Mouse (Mus musculus): ENCODE measurements around the gene Lrtm2. TPM values are rescaled to one million over a fixed set of nuclear protein-coding genes. Genes with fewer than 3 reads are reported as not detected.
"Not testable (repeated sequence)": the region's sequence is repeated elsewhere in the genome, so short reads cannot be mapped to it uniquely, and the experiment has no call there.

Gene Lrtm2
- polyA plus RNA-seq (2014; fragmentation: Nextera tagmentation; extraction: Ambion mirVana), result 7.8 and 13.2 TPM in 2 replicates

GRCm38 (mm10) chr6:119330506-119330905 lies at the start of gene Lrtm2:
TSS of gene Lrtm2 (minus strand) at chr6:119330766.
- Histone ChIP-seq H3K27ac (peak within 1 kb of the TSS; percentile 77), H3K4me1 (replicated peaks; ENCODE audit: control insufficient read depth, insufficient read depth, low read length) (peaks cover 44% of the 10 kb centered on the region), H3K4me2 (replicated peaks) (peak within 1 kb of the TSS; percentile 85), H3K27me3 (ENCODE audit: control insufficient read depth, insufficient read depth, low read length) (peaks cover 4% of the 10 kb centered on the region; the same call in 1 of the 2 replicates), H3K4me3 (replicated peaks; ENCODE audit: low read length) (peak within 1 kb of the TSS; percentile 57), H3K9me3 (ENCODE audit: control insufficient read depth, low read length) (no peaks in the 10 kb centered on the region), H3K9ac (peak within 1 kb of the TSS; percentile 82), H3K36me3 (replicated peaks; ENCODE audit: control insufficient read depth, insufficient read depth) (no peaks in the 10 kb centered on the region)
- peak; percentile 68 for DNase-seq (ENCODE audit: low spot score)
- ATAC-seq (ENCODE audit: low FRiP score), result peak; percentile 43
- WGBS, result under 1% methylated on average over 31 of the region's 31 CpGs

GRCm38 (mm10) chr6:119378631-119379030 lies 48.1 kb upstream of the Lrtm2 start:
- Histone ChIP-seq H3K9me3 (ENCODE audit: control insufficient read depth, low read length) (no peaks in the 10 kb centered on the region), H3K27me3 (ENCODE audit: control insufficient read depth, insufficient read depth, low read length) (no peaks in the 10 kb centered on the region), H3K36me3 (replicated peaks; ENCODE audit: control insufficient read depth, insufficient read depth) (no peaks in the 10 kb centered on the region), H3K4me2 (replicated peaks) (no peak overlapping the region), H3K4me1 (replicated peaks; ENCODE audit: control insufficient read depth, insufficient read depth, low read length) (no peaks in the 10 kb centered on the region), H3K9ac (no peak overlapping the region), H3K27ac (no peak overlapping the region), H3K4me3 (replicated peaks; ENCODE audit: low read length) (no peak overlapping the region)
- ATAC-seq (ENCODE audit: low FRiP score) (no peak), DNase-seq (ENCODE audit: low spot score) (no peak)
- 88% methylated on average over 1 of the region's 1 CpGs for WGBS

DNA sequence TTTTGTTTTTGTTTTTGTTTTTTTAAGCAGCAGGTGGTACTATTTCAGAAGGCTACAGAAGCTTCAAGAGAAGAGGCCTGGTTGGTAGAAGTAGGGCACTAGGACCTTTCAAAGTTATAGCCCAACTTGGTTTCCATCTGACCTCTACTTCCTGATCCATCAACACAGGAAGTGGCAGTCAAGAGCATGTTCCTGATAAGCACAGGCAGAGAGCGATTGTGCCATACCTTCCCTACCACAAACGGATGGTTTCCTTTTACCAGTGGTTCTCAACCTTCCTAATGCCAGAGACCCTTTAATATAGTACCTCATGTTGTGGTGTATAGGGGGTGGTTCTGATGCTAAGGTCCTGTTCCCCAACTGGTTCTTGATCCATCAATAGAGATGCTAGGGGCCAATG lies 47.0 kb upstream of the Lrtm2 start:
- Histone ChIP-seq H3K27me3 (ENCODE audit: control insufficient read depth, insufficient read depth, low read length) (no peaks in the 10 kb centered on the region), H3K9ac (no peak overlapping the region), H3K4me2 (replicated peaks) (no peak overlapping the region), H3K4me3 (replicated peaks; ENCODE audit: low read length) (no peak overlapping the region), H3K4me1 (replicated peaks; ENCODE audit: control insufficient read depth, insufficient read depth, low read length) (no peaks in the 10 kb centered on the region), H3K27ac (no peak overlapping the region), H3K36me3 (replicated peaks; ENCODE audit: control insufficient read depth, insufficient read depth) (no peaks in the 10 kb centered on the region), H3K9me3 (ENCODE audit: control insufficient read depth, low read length) (no peaks in the 10 kb centered on the region)
- no peak for ATAC-seq (ENCODE audit: low FRiP score)
- 77% methylated on average over 2 of the region's 2 CpGs for WGBS
- no peak for DNase-seq (ENCODE audit: low spot score)

DNA sequence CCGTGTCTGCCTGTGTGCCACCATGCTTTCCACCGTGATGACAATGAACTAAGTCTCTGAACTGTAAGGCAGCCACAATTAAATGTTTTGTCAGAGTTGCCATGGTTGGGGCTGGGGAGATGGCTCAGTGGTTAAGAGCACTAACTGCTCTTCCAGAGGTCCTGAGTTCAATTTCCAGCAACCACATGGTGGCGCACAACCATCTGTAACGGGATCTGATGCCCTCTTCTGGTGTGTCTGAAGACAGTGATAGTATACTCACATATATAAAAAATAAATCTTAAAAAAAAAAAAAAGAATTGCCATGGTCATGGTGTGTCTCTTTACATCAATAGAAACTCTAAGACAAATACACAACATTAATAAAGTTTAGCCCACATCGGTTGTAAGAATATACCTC lies 44.5 kb upstream of the Lrtm2 start:
- Histone ChIP-seq H3K27me3 (ENCODE audit: control insufficient read depth, insufficient read depth, low read length) (no peaks in the 10 kb centered on the region), H3K4me2 (replicated peaks) (no peak overlapping the region), H3K36me3 (replicated peaks; ENCODE audit: control insufficient read depth, insufficient read depth) (no peaks in the 10 kb centered on the region), H3K27ac (no peak overlapping the region), H3K4me3 (replicated peaks; ENCODE audit: low read length) (no peak overlapping the region), H3K9me3 (ENCODE audit: control insufficient read depth, low read length) (no peaks in the 10 kb centered on the region), H3K4me1 (replicated peaks; ENCODE audit: control insufficient read depth, insufficient read depth, low read length) (no peaks in the 10 kb centered on the region), H3K9ac (no peak overlapping the region)
- ATAC-seq (ENCODE audit: low FRiP score) (no peak), DNase-seq (ENCODE audit: low spot score) (no peak)
- WGBS, result 83% methylated on average over 5 of the region's 5 CpGs

GRCm38 (mm10) chr6:119373000-119373705 lies 42.6 kb upstream of the Lrtm2 start:
- DNase-seq (ENCODE audit: low spot score), result no peak
- Histone ChIP-seq H3K9ac (no peak overlapping the region), H3K9me3 (ENCODE audit: control insufficient read depth, low read length) (no peaks in the 10 kb centered on the region), H3K27ac (no peak overlapping the region), H3K27me3 (ENCODE audit: control insufficient read depth, insufficient read depth, low read length) (no peaks in the 10 kb centered on the region), H3K36me3 (replicated peaks; ENCODE audit: control insufficient read depth, insufficient read depth) (peaks cover 15% of the 10 kb centered on the region; the same call in 1 of the 2 replicates), H3K4me2 (replicated peaks) (no peak overlapping the region), H3K4me3 (replicated peaks; ENCODE audit: low read length) (no peak overlapping the region), H3K4me1 (replicated peaks; ENCODE audit: control insufficient read depth, insufficient read depth, low read length) (no peaks in the 10 kb centered on the region)
- ATAC-seq (ENCODE audit: low FRiP score), result no peak

DNA sequence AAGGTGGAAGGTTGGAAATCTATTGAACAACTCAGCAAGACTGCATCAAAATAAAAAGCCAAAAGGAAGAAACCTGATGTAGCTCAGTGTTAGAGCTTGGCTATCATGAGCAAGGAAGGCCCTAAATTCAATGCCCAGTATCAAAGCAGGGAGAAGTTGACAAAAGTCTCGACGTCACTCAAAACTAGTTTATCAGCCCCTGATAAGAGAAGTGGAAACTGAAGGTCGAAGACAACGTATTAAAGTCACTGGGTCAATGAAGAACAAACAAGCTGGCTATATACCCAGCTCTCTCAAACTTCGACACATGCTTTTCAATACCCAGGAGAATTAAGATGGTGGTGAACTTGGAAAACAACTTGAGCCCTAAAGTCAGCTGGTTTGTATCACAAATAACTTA lies 41.7 kb upstream of the Lrtm2 start:
- no peak for ATAC-seq (ENCODE audit: low FRiP score)
- H3K27ac ChIP-seq, result no peak overlapping the region
- no peak overlapping the region for H3K4me3 ChIP-seq (replicated peaks; ENCODE audit: low read length)
- WGBS, result 95% methylated on average over 5 of the region's 5 CpGs
- no peak overlapping the region for H3K4me2 ChIP-seq (replicated peaks)
- H3K27me3 ChIP-seq (ENCODE audit: control insufficient read depth, insufficient read depth, low read length), result no peaks in the 10 kb centered on the region
- DNase-seq (ENCODE audit: low spot score), result no peak
- no peaks in the 10 kb centered on the region for H3K4me1 ChIP-seq (replicated peaks; ENCODE audit: control insufficient read depth, insufficient read depth, low read length)
- H3K9me3 ChIP-seq (ENCODE audit: control insufficient read depth, low read length), result no peaks in the 10 kb centered on the region
- H3K36me3 ChIP-seq (replicated peaks; ENCODE audit: control insufficient read depth, insufficient read depth), result peaks cover 22% of the 10 kb centered on the region
- no peak overlapping the region for H3K9ac ChIP-seq

DNA sequence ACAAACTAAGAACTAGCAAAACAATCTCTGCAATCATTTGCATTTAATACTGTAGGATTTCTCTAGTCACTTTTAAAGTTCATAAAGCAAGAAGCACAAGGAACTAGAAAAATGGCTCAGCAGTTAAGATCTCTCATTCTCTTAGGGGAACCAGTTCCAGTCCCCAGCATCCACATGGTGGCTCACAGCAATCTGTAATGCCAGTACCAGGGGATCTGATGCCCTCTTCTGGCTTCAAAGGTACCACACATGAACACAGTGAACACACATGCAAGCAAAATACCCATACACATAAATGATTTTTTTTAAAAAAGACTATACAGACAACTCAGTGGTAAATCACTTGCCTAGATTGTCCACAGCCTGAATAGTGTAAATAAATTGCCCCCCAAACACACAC lies 41.1 kb upstream of the Lrtm2 start:
- DNase-seq (ENCODE audit: low spot score), result no peak
- H3K27ac ChIP-seq, result no peak overlapping the region
- H3K4me3 ChIP-seq (replicated peaks; ENCODE audit: low read length), result no peak overlapping the region
- H3K27me3 ChIP-seq (ENCODE audit: control insufficient read depth, insufficient read depth, low read length), result no peaks in the 10 kb centered on the region
- no peak overlapping the region for H3K9ac ChIP-seq
- ATAC-seq (ENCODE audit: low FRiP score), result no peak
- no peak overlapping the region for H3K4me2 ChIP-seq (replicated peaks)
- H3K36me3 ChIP-seq (replicated peaks; ENCODE audit: control insufficient read depth, insufficient read depth), result peaks cover 23% of the 10 kb centered on the region
- H3K9me3 ChIP-seq (ENCODE audit: control insufficient read depth, low read length), result no peaks in the 10 kb centered on the region
- no peaks in the 10 kb centered on the region for H3K4me1 ChIP-seq (replicated peaks; ENCODE audit: control insufficient read depth, insufficient read depth, low read length)

GRCm38 (mm10) chr6:119367382-119367781 lies 36.8 kb upstream of the Lrtm2 start:
- ATAC-seq (ENCODE audit: low FRiP score) (no peak), DNase-seq (ENCODE audit: low spot score) (no peak)
- WGBS, result 96% methylated on average over 2 of the region's 2 CpGs
- H3K27me3 ChIP-seq (ENCODE audit: control insufficient read depth, insufficient read depth, low read length), result no peaks in the 10 kb centered on the region
- no peaks in the 10 kb centered on the region for H3K4me1 ChIP-seq (replicated peaks; ENCODE audit: control insufficient read depth, insufficient read depth, low read length)
- no peak overlapping the region for H3K9ac ChIP-seq
- H3K9me3 ChIP-seq (ENCODE audit: control insufficient read depth, low read length), result no peaks in the 10 kb centered on the region
- no peak overlapping the region for H3K27ac ChIP-seq
- no peak overlapping the region for H3K4me3 ChIP-seq (replicated peaks; ENCODE audit: low read length)
- peaks cover 59% of the 10 kb centered on the region for H3K36me3 ChIP-seq (replicated peaks; ENCODE audit: control insufficient read depth, insufficient read depth)
- no peak overlapping the region for H3K4me2 ChIP-seq (replicated peaks)

GRCm38 (mm10) chr6:119366800-119367199 lies 36.2 kb upstream of the Lrtm2 start:
- not testable (repeated sequence) for H3K9me3 ChIP-seq (ENCODE audit: control insufficient read depth, low read length); H3K27me3 ChIP-seq (ENCODE audit: control insufficient read depth, insufficient read depth, low read length); H3K4me2 ChIP-seq (replicated peaks); ATAC-seq (ENCODE audit: low FRiP score); H3K4me3 ChIP-seq (replicated peaks; ENCODE audit: low read length); DNase-seq (ENCODE audit: low spot score); H3K27ac ChIP-seq; H3K9ac ChIP-seq; H3K4me1 ChIP-seq (replicated peaks; ENCODE audit: control insufficient read depth, insufficient read depth, low read length)
- WGBS, result 95% methylated on average over 3 of the region's 4 CpGs
- H3K36me3 ChIP-seq (replicated peaks; ENCODE audit: control insufficient read depth, insufficient read depth), result peaks cover 63% of the 10 kb centered on the region

- no peak overlapping the region for H3K9ac ChIP-seq
- peaks cover 85% of the 10 kb centered on the region for H3K36me3 ChIP-seq (replicated peaks; ENCODE audit: control insufficient read depth, insufficient read depth)
- DNase-seq (ENCODE audit: low spot score) (no peak), ATAC-seq (ENCODE audit: low FRiP score) (no peak)
- no peaks in the 10 kb centered on the region for H3K4me1 ChIP-seq (replicated peaks; ENCODE audit: control insufficient read depth, insufficient read depth, low read length)
- no peaks in the 10 kb centered on the region for H3K27me3 ChIP-seq (ENCODE audit: control insufficient read depth, insufficient read depth, low read length)
- no peak overlapping the region for H3K27ac ChIP-seq
- 99% methylated on average over 5 of the region's 5 CpGs for WGBS
- no peak overlapping the region for H3K4me3 ChIP-seq (replicated peaks; ENCODE audit: low read length)
- H3K4me2 ChIP-seq (replicated peaks), result no peak overlapping the region
- H3K9me3 ChIP-seq (ENCODE audit: control insufficient read depth, low read length), result no peaks in the 10 kb centered on the region
Measured at GRCm38 (mm10) chr6:119363593-119363992, 33.0 kb upstream of the Lrtm2 start.
